Mouse (Mus musculus) kidney, embryonic 14.5 days (tissue): Measurements from ENCODE around the gene A630095N17Rik. TPM values are rescaled to one million over a fixed set of nuclear protein-coding genes. Genes with fewer than 3 reads are reported as not detected.

Experiments
- microRNA-seq: library from miRNA; unstranded; fragments of <30 nt; microRNA quantifications from one replicate; pipeline ENCODE4, GENCODE M21; 2016
- polyA plus RNA-seq: library from polyadenylated mRNA; unstranded; fragments of >200 nt; fragmentation: Nextera tagmentation; extraction: Ambion mirVana; gene quantifications from 2 replicates; pipeline ENCODE4 v1.2.1, GENCODE M21; 2014

The A630095N17Rik gene
- polyA plus RNA-seq, 1 experiment from 2014 or later: not detected

Small RNAs within 50 kb of the gene (microRNA-seq; reads per million reads assigned to microRNA genes)
- gene Gm27943: not detected

Other genes starting within 250 kb of the A630095N17Rik start
- 9.7 and 10.7 TPM in 2 replicates for gene Nhej1, start 106.9 kb downstream of the A630095N17Rik start, polyA plus RNA-seq
- 0.84 and 2.4 TPM in 2 replicates for gene Slc23a3, start 98.2 kb downstream of the A630095N17Rik start, polyA plus RNA-seq
- 25.8 and 35.7 TPM in 2 replicates for gene Cnppd1, start 89.4 kb downstream of the A630095N17Rik start, polyA plus RNA-seq
- gene Retreg2, start 89.3 kb downstream of the A630095N17Rik start, polyA plus RNA-seq: 36.6 and 56.0 TPM in 2 replicates
- 39.6 and 40.0 TPM in 2 replicates for gene Zfand2b, start 63.5 kb downstream of the A630095N17Rik start, polyA plus RNA-seq
- 19.4 and 23.8 TPM in 2 replicates for gene Abcb6, start 51.7 kb downstream of the A630095N17Rik start, polyA plus RNA-seq
- 16.7 and 21.1 TPM in 2 replicates for gene Ankzf1, start 40.0 kb downstream of the A630095N17Rik start, polyA plus RNA-seq
- gene Atg9a, start 39.9 kb downstream of the A630095N17Rik start, polyA plus RNA-seq: 18.5 and 26.0 TPM in 2 replicates
- 18.1 and 34.4 TPM in 2 replicates for gene Glb1l, start 21.3 kb downstream of the A630095N17Rik start, polyA plus RNA-seq
- 125 and 129 TPM in 2 replicates for gene Stk16, start 21.3 kb downstream of the A630095N17Rik start, polyA plus RNA-seq
- gene Tuba4a, start 12.2 kb downstream of the A630095N17Rik start, polyA plus RNA-seq: 31.6 and 32.1 TPM in 2 replicates
- 13.2 and 14.4 TPM in 2 replicates for gene Dnajb2, start 4.3 kb upstream of the A630095N17Rik start, polyA plus RNA-seq
- gene Ptprn, start 32.4 kb upstream of the A630095N17Rik start, polyA plus RNA-seq: 0.08 TPM in 1 of 2 replicates, not detected in the other
- not detected in 2 replicates for gene Resp18, start 46.3 kb upstream of the A630095N17Rik start, polyA plus RNA-seq
- 146 and 150 TPM in 2 replicates for gene Dnpep, start 85.9 kb upstream of the A630095N17Rik start, polyA plus RNA-seq
- 41.5 and 51.6 TPM in 2 replicates for gene Des, start 128.2 kb upstream of the A630095N17Rik start, polyA plus RNA-seq
- 39.6 and 43.5 TPM in 2 replicates for gene Speg, start 143.2 kb upstream of the A630095N17Rik start, polyA plus RNA-seq
- gene Gmppa, start 203.8 kb upstream of the A630095N17Rik start, polyA plus RNA-seq: 65.2 and 67.6 TPM in 2 replicates
- gene Asic4, start 218.3 kb upstream of the A630095N17Rik start, polyA plus RNA-seq: 0.32 and 0.41 TPM in 2 replicates
- gene Chpf, start 247.2 kb upstream of the A630095N17Rik start, polyA plus RNA-seq: 37.1 and 41.4 TPM in 2 replicates
- 0.62 and 1.1 TPM in 2 replicates for gene Tmem198, start 247.4 kb upstream of the A630095N17Rik start, polyA plus RNA-seq